Mouse (Mus musculus) cerebellum, adult 9-11 months (tissue): ENCODE data around the gene C2cd2.

Source experiments
- DNase-seq: peaks from one replicate; pipeline ENCODE4 v3.0.0; 2022

C2cd2 gene

GRCm38 (mm10) chr16:97941844-97942243, 20.6 kb downstream of the C2cd2 start:
- DNase-seq = no peak

GRCm38 (mm10) chr16:97940471-97940973, 21.9 kb downstream of the C2cd2 start:
- DNase-seq = no peak

GRCm38 (mm10) chr16:97935815-97936214, 26.6 kb downstream of the C2cd2 start:
- DNase-seq = no peak

- DNase-seq = no peak
These were observed 32.2 kb downstream of the C2cd2 start for GRCm38 (mm10) chr16:97930231-97930630.

- no peak for DNase-seq
These were observed 32.9 kb downstream of the C2cd2 start for GRCm38 (mm10) chr16:97929520-97929919.

GRCm38 (mm10) chr16:97927331-97927938, 35.0 kb downstream of the C2cd2 start:
- DNase-seq = no peak

GRCm38 (mm10) chr16:97926381-97926780, 36.0 kb downstream of the C2cd2 start:
- DNase-seq = no peak

GRCm38 (mm10) chr16:97925760-97926159, 36.6 kb downstream of the C2cd2 start:
- DNase-seq = no peak

- no peak for DNase-seq
These were observed 38.7 kb downstream of the C2cd2 start for GRCm38 (mm10) chr16:97923700-97924099.

GRCm38 (mm10) chr16:97922779-97923126, 39.6 kb downstream of the C2cd2 start:
- no peak for DNase-seq

GRCm38 (mm10) chr16:97921961-97922778, 40.2 kb downstream of the C2cd2 start:
- DNase-seq = peak; percentile 89

GRCm38 (mm10) chr16:97920621-97921020, 41.8 kb downstream of the C2cd2 start:
- no peak for DNase-seq

- no peak for DNase-seq
These were observed 42.6 kb downstream of the C2cd2 start for GRCm38 (mm10) chr16:97919793-97920192.

- DNase-seq = no peak
These were observed 49.5 kb downstream of the C2cd2 start for GRCm38 (mm10) chr16:97912873-97913272.

GRCm38 (mm10) chr16:97909356-97909755, 53.0 kb downstream of the C2cd2 start:
- DNase-seq = no peak

- no peak for DNase-seq
These were observed 54.9 kb downstream of the C2cd2 start for GRCm38 (mm10) chr16:97907496-97907895.

GRCm38 (mm10) chr16:97906337-97906736, 56.1 kb downstream of the C2cd2 start:
- DNase-seq = no peak

GRCm38 (mm10) chr16:97905449-97905991, 56.9 kb downstream of the C2cd2 start:
- DNase-seq = no peak

GRCm38 (mm10) chr16:97904035-97904434, 58.4 kb downstream of the C2cd2 start:
- DNase-seq = no peak

GRCm38 (mm10) chr16:97897346-97898024, 64.9 kb downstream of the C2cd2 start:
- peak; percentile 11 for DNase-seq

GRCm38 (mm10) chr16:97887762-97888161, 74.6 kb downstream of the C2cd2 start:
- peak; percentile 28 for DNase-seq

GRCm38 (mm10) chr16:97883696-97884095, 78.7 kb downstream of the C2cd2 start:
- no peak for DNase-seq

- no peak for DNase-seq
These were observed 79.5 kb downstream of the C2cd2 start for GRCm38 (mm10) chr16:97882891-97883290.
